Mouse (Mus musculus) neural tube, embryonic 12.5 days (tissue): ENCODE measurements around the gene Smco3. TPM values are rescaled to one million over a fixed set of nuclear protein-coding genes. Genes with fewer than 3 reads are reported as not detected.
"Not testable (repeated sequence)": the region's sequence is repeated elsewhere in the genome, so short reads cannot be mapped to it uniquely, and the experiment has no call there.

ENCODE experiments used
- ATAC-seq: fragments of 200-750 bp; cut with Nextera tagmentation; 2 replicates; pipeline ENCODE4 v1.8.0; 2017; ENCODE audit warnings: low read depth, mild to moderate bottlenecking, moderate TSS enrichment, moderate library complexity; ENCODE audit not compliant: low FRiP score
- H3K27ac ChIP-seq: fragments of 300-500 bp; sonication (generic); 2 replicates; pipeline ENCODE4 v1.5.1; 2016
- H3K27me3 ChIP-seq: fragments of 300-500 bp; sonication (generic); replicated peaks from 2 replicates; pipeline ENCODE4 v1.6.1; 2016; ENCODE audit warnings: mild to moderate bottlenecking
- H3K36me3 ChIP-seq: fragments of 300-500 bp; sonication (generic); 2 replicates; pipeline ENCODE4 v1.6.1; 2016; ENCODE audit warnings: mild to moderate bottlenecking
- H3K4me1 ChIP-seq: fragments of 300-500 bp; sonication (generic); 2 replicates; pipeline ENCODE4 v1.6.1; 2016
- H3K4me2 ChIP-seq: fragments of 300-500 bp; sonication (generic); replicated peaks from 2 replicates; pipeline ENCODE4 v1.6.1; 2016; ENCODE audit warnings: mild to moderate bottlenecking
- H3K4me3 ChIP-seq: fragments of 300-500 bp; sonication (generic); 2 replicates; pipeline ENCODE4 v1.5.1; 2016
- H3K9ac ChIP-seq: fragments of 300-500 bp; sonication (generic); 2 replicates; pipeline ENCODE4 v1.6.1; 2016; ENCODE audit warnings: mild to moderate bottlenecking
- H3K9me3 ChIP-seq: fragments of 300-500 bp; sonication (generic); 2 replicates; pipeline ENCODE4 v1.6.1; 2016; ENCODE audit warnings: mild to moderate bottlenecking
- WGBS: fragments of 180-500 bp; shearing (Covaris S2); methylation state at CpG from one replicate; pipeline ENCODE4 v1.1.7; 2016; 5-methylcytosine and 5-hydroxymethylcytosine counted together
- polyA plus RNA-seq: library from polyadenylated mRNA; unstranded; fragments of >200 nt; fragmentation: Nextera tagmentation; extraction: Ambion mirVana; gene quantifications from 2 replicates; pipeline ENCODE4 v1.2.1, GENCODE M21; 2016

Gene Smco3
- polyA plus RNA-seq, 1 experiment from 2014 or later = 1.5 TPM

- Histone ChIP-seq H3K4me3 (peak overlapping the region; percentile 68), H3K4me1 (peaks cover 13% of the 10 kb centered on the region; the same call in 1 of the 2 replicates), H3K9ac (peak overlapping the region; percentile 80), H3K4me2 (peak overlapping the region; percentile 74), H3K27ac (peak overlapping the region; percentile 34; the same call in 1 of the 2 replicates), H3K36me3 (no peaks in the 10 kb centered on the region), H3K27me3 (no peaks in the 10 kb centered on the region), H3K9me3 (no peaks in the 10 kb centered on the region)
- no peak for ATAC-seq
- 27% methylated on average over 12 of the region's 12 CpGs for WGBS
Measured at GRCm38 (mm10) chr6:136803093-136803738, 32.0 kb downstream of the Smco3 start.

DNA sequence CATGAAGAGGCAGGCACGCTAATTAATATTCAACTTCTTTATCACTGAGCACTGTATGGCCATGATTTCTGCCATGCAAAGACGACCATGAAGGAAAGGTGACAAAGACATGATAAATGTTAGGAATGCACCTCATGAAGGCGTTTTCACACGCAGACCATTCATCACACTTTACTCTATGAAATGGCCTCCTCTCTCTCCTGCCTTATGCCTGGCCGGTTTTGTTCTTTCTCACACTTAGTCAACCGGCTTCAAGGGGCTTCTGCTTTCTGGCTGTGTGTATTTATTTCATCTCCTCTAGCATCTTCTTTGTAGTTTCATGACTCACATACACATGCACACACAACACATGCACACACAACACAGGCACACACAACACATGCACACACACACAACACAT lies 34.0 kb downstream of the Smco3 start:
- Histone ChIP-seq H3K9ac (no peak overlapping the region), H3K9me3 (no peaks in the 10 kb centered on the region), H3K36me3 (no peaks in the 10 kb centered on the region), H3K4me1 (peaks cover 13% of the 10 kb centered on the region; the same call in 1 of the 2 replicates), H3K27me3 (no peaks in the 10 kb centered on the region), H3K4me2 (no peak overlapping the region), H3K4me3 (no peak overlapping the region), H3K27ac (no peak overlapping the region)
- ATAC-seq = no peak
- WGBS = 85% methylated on average over 6 of the region's 6 CpGs

DNA sequence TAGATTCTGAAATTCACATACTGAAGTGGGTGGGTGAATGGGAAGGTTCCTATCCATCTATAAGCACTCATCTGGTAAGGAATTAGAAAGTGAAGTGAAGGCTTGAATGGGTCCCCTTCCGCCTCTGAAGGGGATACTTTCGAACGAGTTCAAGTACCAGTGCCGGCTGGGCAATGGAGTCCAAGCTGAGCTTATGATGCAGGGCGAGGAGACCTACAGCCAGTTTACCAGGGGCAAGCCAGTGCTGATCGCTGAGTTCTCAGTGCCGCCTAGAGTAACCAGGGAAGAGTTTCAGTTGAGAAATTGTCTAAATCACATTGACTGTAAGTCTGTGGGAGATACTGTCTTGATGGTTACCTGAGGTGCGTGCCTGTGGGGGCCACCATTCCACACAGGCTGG lies 34.5 kb downstream of the Smco3 start:
- Histone ChIP-seq H3K36me3 (no peaks in the 10 kb centered on the region), H3K9me3 (no peaks in the 10 kb centered on the region), H3K9ac (no peak overlapping the region), H3K4me3 (no peak overlapping the region), H3K4me2 (no peak overlapping the region), H3K27ac (no peak overlapping the region), H3K4me1 (peaks cover 13% of the 10 kb centered on the region; the same call in 1 of the 2 replicates), H3K27me3 (no peaks in the 10 kb centered on the region)
- no peak for ATAC-seq
- WGBS = 94% methylated on average over 8 of the region's 8 CpGs

DNA sequence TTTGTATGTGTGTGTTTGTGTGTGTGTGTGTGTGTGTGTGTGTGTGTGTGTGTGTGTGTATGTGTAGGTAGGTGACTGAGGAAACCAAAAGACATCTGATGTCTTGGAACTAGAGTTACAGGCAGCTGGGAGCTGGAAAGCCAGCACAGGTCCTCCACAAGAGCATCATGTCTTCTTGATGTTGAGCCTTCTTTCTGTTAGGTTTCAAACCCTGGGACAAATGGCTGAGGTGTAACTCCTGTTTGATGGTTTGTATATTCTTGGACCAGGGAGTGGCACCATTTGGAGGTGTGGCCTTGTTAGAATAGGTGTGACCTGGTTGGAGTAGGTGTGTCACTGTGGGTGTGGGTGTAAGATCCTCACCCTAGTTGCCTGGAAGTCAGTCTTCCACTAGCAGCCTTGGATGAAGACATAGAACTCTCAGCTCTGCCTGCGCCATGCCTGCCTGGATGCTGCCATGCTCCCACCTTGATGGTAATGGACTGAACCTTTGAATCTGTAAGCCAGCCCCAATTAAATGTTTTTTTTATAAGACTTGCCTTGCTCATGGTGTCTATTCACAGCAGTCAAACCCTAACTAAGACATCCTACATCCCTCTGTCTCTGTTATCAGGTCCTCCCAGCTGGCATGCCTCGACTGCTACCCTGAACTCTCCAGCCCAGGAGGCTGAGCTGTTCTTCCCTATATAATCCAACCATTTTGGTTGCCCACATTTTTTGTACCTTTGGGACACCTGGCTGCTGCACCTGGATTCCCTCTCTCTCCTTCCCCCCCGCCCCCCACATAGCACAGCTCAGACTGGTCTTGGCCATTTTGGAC lies 37.2 kb downstream of the Smco3 start:
- H3K9ac ChIP-seq, H3K4me2 ChIP-seq, H3K36me3 ChIP-seq, H3K4me3 ChIP-seq, H3K27ac ChIP-seq, H3K27me3 ChIP-seq, H3K9me3 ChIP-seq, ATAC-seq: not testable (repeated sequence)
- H3K4me1 ChIP-seq = peaks cover 17% of the 10 kb centered on the region; the same call in 1 of the 2 replicates
- 85% methylated on average over 3 of the region's 3 CpGs for WGBS

GRCm38 (mm10) chr6:136795850-136796249 lies 39.4 kb downstream of the Smco3 start:
- Histone ChIP-seq H3K9ac (no peak overlapping the region), H3K4me1 (peaks cover 16% of the 10 kb centered on the region; the same call in 1 of the 2 replicates), H3K36me3 (no peaks in the 10 kb centered on the region), H3K9me3 (no peaks in the 10 kb centered on the region), H3K27ac (no peak overlapping the region), H3K4me2 (no peak overlapping the region), H3K27me3 (no peaks in the 10 kb centered on the region; the same call in 1 of the 2 replicates), H3K4me3 (no peak overlapping the region)
- WGBS = 41% methylated on average over 6 of the region's 6 CpGs
- ATAC-seq = no peak

DNA sequence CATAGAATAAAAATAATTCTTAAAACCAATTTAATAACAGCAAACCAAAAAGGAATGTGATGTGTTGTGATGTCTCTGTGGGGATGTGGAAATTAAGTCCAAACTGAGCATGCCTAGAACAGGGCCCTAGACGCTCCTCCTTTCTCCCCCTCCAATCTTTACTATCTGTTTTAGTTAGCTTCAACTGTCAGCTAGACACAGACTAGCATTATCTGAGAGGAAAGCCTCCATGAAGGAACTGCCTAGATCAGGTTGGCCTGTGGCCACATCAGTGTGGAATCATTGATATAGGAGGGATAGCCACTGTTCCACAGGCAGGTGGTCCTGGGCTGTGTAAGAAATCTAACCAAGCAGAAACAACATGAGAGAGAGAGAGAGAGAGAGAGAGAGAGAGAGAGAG lies 40.1 kb downstream of the Smco3 start:
- H3K27me3 ChIP-seq = no peaks in the 10 kb centered on the region; the same call in 1 of the 2 replicates
- no peak overlapping the region for H3K4me3 ChIP-seq
- 39% methylated on average over 1 of the region's 1 CpGs for WGBS
- no peaks in the 10 kb centered on the region for H3K36me3 ChIP-seq
- ATAC-seq = no peak
- no peaks in the 10 kb centered on the region for H3K9me3 ChIP-seq
- peaks cover 16% of the 10 kb centered on the region; the same call in 1 of the 2 replicates for H3K4me1 ChIP-seq
- H3K27ac ChIP-seq = no peak overlapping the region
- H3K4me2 ChIP-seq = no peak overlapping the region
- no peak overlapping the region for H3K9ac ChIP-seq

GRCm38 (mm10) chr6:136793831-136794525 lies 41.3 kb downstream of the Smco3 start:
- peak overlapping the region; percentile 48; the same call in 1 of the 2 replicates for H3K9ac ChIP-seq
- H3K9me3 ChIP-seq = no peaks in the 10 kb centered on the region
- peak overlapping the region; percentile 30 for H3K4me3 ChIP-seq
- H3K27me3 ChIP-seq = no peaks in the 10 kb centered on the region; the same call in 1 of the 2 replicates
- under 1% methylated on average over 22 of the region's 24 CpGs for WGBS
- H3K4me1 ChIP-seq = peaks cover 16% of the 10 kb centered on the region; the same call in 1 of the 2 replicates
- 0 out of 2 replicates have a peak, but pooled peaks have one; percentile 18 for ATAC-seq
- H3K27ac ChIP-seq = no peak overlapping the region
- H3K36me3 ChIP-seq = no peaks in the 10 kb centered on the region
- peak overlapping the region; percentile 75 for H3K4me2 ChIP-seq

DNA sequence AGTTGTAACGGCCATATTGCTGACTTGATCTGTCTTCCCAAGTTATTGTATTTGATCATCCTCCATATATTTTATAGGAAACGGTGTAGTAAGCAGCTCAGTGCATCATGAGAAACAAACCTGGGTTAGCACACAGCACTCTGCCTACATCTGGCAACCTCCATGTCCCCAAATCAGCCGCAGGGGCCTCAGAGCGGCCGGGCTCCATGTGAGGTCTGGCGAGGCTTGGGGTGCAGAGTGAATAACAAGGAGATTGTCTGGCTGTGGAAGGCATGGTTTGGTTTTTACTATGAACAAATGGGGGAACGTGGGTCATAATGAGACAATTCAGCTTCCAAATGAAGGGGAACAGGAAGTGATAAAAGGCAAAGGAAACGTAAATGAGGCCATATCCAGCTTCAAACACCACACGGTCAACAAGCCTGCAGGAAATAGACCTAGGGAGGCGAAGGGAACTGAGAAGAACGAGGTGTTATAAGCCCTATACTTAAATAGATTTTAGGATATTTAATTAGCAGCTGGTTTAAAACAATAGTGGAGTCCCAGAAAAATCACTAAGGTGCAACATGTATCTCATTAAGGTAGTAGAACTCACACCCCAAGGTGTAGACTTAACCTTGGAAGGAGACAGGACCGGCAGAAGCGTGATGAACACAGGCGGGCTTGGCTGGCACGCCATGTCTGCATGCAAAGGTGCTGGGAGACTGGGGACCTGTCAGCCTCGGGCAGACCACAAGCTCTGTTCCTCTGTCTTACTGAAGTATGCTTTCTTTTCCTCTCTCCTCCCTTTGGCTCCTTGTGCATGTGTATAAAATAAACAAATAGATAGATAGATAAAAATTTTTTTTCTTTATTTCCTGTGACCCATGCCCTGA lies 42.1 kb downstream of the Smco3 start:
- WGBS = 23% methylated on average over 16 of the region's 16 CpGs
- ATAC-seq = no peak
- no peak overlapping the region; the same call in 1 of the 2 replicates for H3K9ac ChIP-seq

GRCm38 (mm10) chr6:136789391-136789971 lies 45.8 kb downstream of the Smco3 start:
- Histone ChIP-seq H3K9me3 (no peaks in the 10 kb centered on the region), H3K27me3 (no peaks in the 10 kb centered on the region; the same call in 1 of the 2 replicates), H3K36me3 (no peaks in the 10 kb centered on the region), H3K4me1 (peaks cover 16% of the 10 kb centered on the region; the same call in 1 of the 2 replicates), H3K27ac (no peak overlapping the region), H3K4me2 (no peak overlapping the region), H3K4me3 (no peak overlapping the region), H3K9ac (no peak overlapping the region)
- 76% methylated on average over 5 of the region's 5 CpGs for WGBS
- no peak for ATAC-seq

More for the DNA sequence above, 42.1 kb downstream of the Smco3 start:
- Histone ChIP-seq H3K9me3 (no peaks in the 10 kb centered on the region), H3K36me3 (no peaks in the 10 kb centered on the region), H3K27me3 (no peaks in the 10 kb centered on the region; the same call in 1 of the 2 replicates), H3K27ac (no peak overlapping the region), H3K4me3 (peak overlapping the region; percentile 30), H3K4me1 (peaks cover 16% of the 10 kb centered on the region; the same call in 1 of the 2 replicates), H3K4me2 (peak overlapping the region; percentile 75)

DNA sequence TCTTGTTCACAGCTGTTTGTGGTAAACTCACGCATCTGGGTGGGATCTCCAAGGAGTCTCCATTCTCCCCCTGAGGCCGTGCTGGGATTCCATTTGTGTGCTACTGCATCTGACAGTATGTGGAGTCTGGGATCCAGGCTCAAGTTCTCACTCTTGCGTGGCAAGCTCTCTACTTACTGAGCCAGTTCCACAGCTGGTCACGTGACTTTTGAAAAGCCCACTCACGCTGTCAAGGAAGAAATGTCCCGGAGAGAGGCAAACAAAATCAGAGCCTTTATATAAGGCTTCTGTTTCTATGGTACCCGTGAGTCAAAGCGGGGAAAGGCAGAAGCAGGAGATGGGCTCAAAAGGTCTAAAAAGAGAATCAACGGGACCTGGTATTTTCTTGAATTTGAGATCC lies 52.5 kb downstream of the Smco3 start:
- Histone ChIP-seq H3K4me1 (no peaks in the 10 kb centered on the region), H3K27me3 (no peaks in the 10 kb centered on the region), H3K4me3 (no peak overlapping the region), H3K9me3 (no peaks in the 10 kb centered on the region), H3K9ac (no peak overlapping the region), H3K4me2 (no peak overlapping the region), H3K36me3 (no peaks in the 10 kb centered on the region), H3K27ac (no peak overlapping the region)
- no peak for ATAC-seq
- 88% methylated on average over 9 of the region's 9 CpGs for WGBS

GRCm38 (mm10) chr6:136782146-136782545 lies 53.1 kb downstream of the Smco3 start:
- no peak for ATAC-seq
- no peak overlapping the region for H3K4me3 ChIP-seq
- no peak overlapping the region for H3K4me2 ChIP-seq
- WGBS = 85% methylated on average over 12 of the region's 12 CpGs
- H3K9me3 ChIP-seq = no peaks in the 10 kb centered on the region
- no peaks in the 10 kb centered on the region for H3K4me1 ChIP-seq
- no peak overlapping the region for H3K27ac ChIP-seq
- no peak overlapping the region for H3K9ac ChIP-seq
- H3K27me3 ChIP-seq = no peaks in the 10 kb centered on the region
- no peaks in the 10 kb centered on the region for H3K36me3 ChIP-seq
